Mouse (Mus musculus) liver, postnatal 0 days (tissue): ENCODE data around the gene Ephx1.

Experiments used
- CTCF ChIP-seq: sonication (generic); IDR thresholded peaks from 2 replicates; pipeline ENCODE4 v1.5.1; 2016; ENCODE audit warnings: antibody characterized with exemption, low read depth
- EP300 ChIP-seq: IDR thresholded peaks from 2 replicates; pipeline ENCODE4 v1.6.1; 2016; ENCODE audit warnings: antibody characterized with exemption, low read depth, mild to moderate bottlenecking

DNA sequence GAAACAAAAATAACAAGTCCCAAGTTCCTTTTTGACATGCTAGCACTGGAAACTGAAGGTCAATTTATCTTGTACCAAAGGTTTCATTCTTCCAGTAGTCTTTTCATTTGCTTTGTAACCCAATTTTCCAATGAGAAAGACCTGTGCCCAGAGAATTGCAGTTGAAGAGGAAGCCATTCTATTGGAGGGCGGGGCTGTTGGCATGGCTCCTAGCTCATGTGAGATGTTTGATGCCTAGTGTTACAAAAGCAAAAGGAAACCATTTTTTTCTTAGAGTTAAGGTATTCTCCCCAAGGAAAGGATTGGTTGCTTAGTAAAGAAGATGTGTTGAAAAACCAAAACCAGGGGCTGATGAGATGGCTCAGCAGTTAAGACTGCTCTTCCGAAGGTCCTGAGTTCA lies 12.4 kb downstream of the Ephx1 start:
- TF ChIP-seq CTCF (no peak), EP300 (no peak)
